Mouse (Mus musculus): ENCODE data around the gene Lypd4. TPM values are rescaled to one million over a fixed set of nuclear protein-coding genes. Genes with fewer than 3 reads are reported as not detected.

The Lypd4 gene
- not detected for total RNA-seq (2023)

DNA sequence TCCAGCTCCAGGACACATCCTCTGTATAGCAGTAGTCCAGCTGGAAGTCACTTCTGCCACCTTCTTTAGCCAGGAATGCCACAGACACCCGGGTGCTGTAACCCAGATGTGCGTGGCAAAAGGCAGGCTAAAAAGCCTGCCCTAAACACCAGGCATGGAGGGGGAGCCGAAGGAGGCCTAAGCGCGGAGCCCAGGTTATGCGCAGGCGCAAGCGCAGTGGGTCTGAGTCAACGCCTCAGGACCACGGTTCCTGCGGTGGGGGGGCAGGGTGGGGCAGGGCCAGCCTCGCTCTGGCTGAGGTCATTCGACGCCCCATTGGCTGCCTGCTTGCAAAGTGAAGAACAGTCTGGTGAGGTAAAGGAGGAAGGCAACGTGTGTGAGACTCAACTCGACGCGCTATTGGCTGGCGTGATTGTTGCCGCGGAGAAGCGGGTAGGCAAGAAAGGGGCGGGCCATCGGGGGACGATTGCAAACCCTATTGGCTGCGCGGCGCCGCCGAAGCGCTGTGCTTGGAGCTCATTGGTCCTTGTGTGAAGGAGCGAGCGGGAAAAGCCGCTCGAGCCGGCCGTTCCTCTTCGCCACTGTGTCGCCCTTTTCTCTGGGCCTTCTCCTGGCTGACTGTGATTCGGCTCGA, at the start of gene Lypd4, which contains the start of gene Dmrtc2:
Lypd4 (minus strand) TSS at position 410 of the 634 bp plus-strand sequence.
Dmrtc2 (plus strand) TSS at position 526 of the 634 bp plus-strand sequence.

DNA sequence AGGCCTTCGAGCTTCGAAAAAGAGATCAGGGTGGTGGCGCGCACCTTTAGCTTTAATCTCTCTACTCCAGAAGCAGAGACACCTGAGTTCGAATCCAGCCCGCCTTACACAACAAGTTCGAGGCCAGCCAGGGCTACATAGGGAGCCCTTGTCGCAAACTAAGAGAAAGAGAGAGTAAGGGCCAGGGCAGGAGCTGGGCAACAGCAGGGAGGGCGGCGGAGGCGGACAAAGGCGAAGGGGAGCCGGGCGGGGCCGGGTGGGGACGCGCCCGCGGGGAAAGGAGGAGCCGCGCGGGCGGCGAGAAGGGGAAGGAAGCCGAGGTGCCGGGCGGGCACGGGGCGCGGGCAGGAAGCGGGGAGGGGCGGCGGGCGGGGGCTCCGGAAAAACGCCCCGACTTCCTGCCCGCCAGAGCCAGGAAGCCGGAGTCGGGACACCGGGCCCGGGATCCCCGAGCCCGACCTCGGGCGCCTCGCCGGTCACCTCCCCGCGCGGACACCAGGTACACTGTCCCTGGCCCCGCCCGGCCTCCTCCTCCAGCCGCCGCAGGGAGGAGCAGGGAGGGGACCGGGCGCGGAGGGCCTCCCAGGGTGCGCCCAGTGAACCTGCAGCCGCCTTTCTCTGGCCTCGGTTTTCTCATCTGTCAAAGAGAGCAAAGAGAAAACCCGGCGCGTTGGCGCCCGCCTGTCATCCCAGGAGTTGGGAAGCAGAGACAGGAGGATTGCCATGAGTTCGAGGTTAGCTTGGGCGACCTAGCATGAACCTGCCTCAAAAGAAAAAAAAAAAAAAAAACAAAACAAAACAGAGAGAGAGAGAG, 33.1 kb upstream of the Lypd4 start, which contains the start of gene Arhgef1:
Arhgef1 (plus strand) TSS at position 283 of the 814 bp plus-strand sequence.

DNA sequence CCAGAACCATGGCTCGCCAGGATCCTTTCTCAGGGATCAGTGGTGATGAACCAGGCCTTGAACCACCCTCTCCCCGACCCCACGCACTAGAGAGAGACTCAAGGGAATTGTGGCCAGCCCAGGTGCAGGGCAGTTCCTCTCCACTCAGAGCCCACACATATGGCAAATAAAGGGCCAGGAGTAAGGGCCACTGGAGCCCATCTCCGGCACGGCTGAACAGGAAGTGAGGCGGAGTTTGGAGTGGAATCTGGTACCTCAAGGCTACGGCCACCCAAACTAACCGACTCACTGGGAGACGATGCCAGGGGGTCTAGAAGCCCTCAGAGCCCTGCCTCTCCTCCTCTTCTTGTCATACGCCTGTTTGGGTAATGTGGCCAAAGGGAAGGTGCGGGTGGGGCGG, 27.5 kb upstream of the Lypd4 start, which contains the start of gene Cd79a:
Cd79a (plus strand) TSS at position 158 of the 400 bp plus-strand sequence.

DNA sequence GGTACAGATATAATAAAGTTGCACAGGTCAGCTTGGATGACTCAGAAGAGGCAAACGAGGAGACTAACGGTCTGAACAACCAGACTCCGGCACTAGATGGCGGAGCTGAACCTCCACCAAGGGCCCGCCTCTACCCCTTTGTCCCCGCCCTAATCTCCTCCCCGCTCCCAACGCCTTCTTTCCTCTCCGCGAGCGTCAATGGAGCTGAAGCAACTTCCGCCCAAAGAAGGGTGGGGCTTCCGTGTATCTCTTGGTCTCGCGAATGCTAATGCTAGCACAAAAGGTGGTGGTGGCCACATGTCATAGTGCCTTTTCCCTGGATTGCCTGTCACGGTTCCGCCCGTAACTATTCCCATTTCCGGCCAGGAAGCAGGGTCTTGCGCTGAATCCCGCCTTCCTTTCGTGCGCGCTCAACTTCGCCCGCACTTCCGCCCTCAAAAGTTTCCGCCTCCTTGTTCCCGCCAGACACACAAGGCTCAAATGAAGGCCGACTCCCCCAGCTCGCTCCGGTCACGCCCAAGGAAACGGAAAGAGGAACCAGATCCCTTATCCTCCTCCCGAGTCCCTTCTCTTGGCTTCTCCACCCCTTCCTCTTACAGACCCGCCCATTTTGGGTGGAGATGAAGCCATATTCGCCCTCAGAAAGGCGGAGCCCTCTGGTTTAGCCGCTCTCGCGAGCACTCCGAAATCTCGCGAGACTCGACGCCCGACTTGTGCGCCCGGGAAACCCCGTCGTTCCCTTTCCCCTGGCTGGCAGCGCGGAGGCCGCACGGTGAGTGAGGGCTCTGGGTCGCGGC, 14.4 kb upstream of the Lypd4 start, which contains the start of gene Rps19:
Rps19 (plus strand) TSS at position 476 of the 797 bp plus-strand sequence.

DNA sequence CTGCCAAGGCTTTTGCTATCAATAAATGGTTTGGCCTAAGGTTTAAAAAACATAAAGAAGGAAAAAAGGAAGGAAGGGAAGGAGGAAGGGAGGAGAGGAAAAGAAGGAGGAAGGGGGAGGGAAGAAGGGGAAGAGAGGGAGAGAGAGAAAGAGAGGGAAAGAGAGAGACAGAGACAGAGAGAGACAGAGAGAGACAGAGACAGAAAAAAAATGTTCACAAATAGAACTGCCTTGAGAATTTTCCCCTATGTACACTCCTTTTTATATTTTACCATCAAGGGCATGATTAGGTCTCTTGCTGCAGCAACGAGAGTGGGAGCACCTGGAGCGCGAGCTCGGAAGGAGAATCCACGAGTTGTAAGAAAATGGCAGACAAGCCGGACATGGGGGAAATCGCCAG, 7.8 kb downstream of the Lypd4 start, which contains the start of gene Gm9844:
Gm9844 (plus strand) TSS at position 301 of the 400 bp plus-strand sequence.

Other genes starting within 250 kb of the Lypd4 start
- not detected for gene Lypd3, start 233.4 kb downstream of the Lypd4 start, total RNA-seq (2023)
- gene Tex101, start 193.3 kb downstream of the Lypd4 start, total RNA-seq (2023): not detected
- 1 to 10 TPM in 1 of 2 experiments, under 1 TPM in 1; 0.97 to 2.1 TPM for gene BC049730, start 160.7 kb downstream of the Lypd4 start, total RNA-seq (2023)
- gene Gm4763, start 143.0 kb downstream of the Lypd4 start, total RNA-seq (2023): 1 to 10 TPM; 8.0 to 9.5 TPM
- gene Cd177, start 109.6 kb downstream of the Lypd4 start, total RNA-seq (2023): 1,000 to 10,000 TPM; 1,138 to 1,339 TPM
- 10 to 100 TPM; 74.1 to 80.0 TPM for gene Ceacam10, start 92.7 kb downstream of the Lypd4 start, total RNA-seq (2023)
- 1 to 10 TPM; 1.0 to 1.9 TPM for gene Gm9844, start 7.7 kb downstream of the Lypd4 start, total RNA-seq (2023)
- not detected for gene Dmrtc2, start 116 bp upstream of the Lypd4 start, total RNA-seq (2023)
- gene Rps19, start 14.4 kb upstream of the Lypd4 start, total RNA-seq (2023): 100 to 1,000 TPM; 709 to 835 TPM
- 10 to 100 TPM in 1 of 2 experiments, 1 to 10 TPM in 1; 6.0 to 16.1 TPM for gene Cd79a, start 27.4 kb upstream of the Lypd4 start, total RNA-seq (2023)
- 100 to 1,000 TPM; 599 to 603 TPM for gene Arhgef1, start 33.0 kb upstream of the Lypd4 start, total RNA-seq (2023)
- not detected for gene Gm4881, start 74.6 kb upstream of the Lypd4 start, total RNA-seq (2023)
- 100 to 1,000 TPM; 126 to 160 TPM for gene Rabac1, start 102.8 kb upstream of the Lypd4 start, total RNA-seq (2023)
- gene Atp1a3, start 136.0 kb upstream of the Lypd4 start, total RNA-seq (2023): 100 to 1,000 TPM; 196 to 231 TPM
- 1 to 10 TPM; 3.5 to 3.7 TPM for gene Grik5, start 202.4 kb upstream of the Lypd4 start, total RNA-seq (2023)
- gene Zfp574, start 202.6 kb upstream of the Lypd4 start, total RNA-seq (2023): 10 to 100 TPM; 12.7 to 14.1 TPM

Measured in neutrophil, adult 59 days (primary cell).